Mouse (Mus musculus) right cerebral cortex, postnatal 14 days (tissue): ENCODE results near the gene Exoc7.
A peak's percentile ranks its signal among the peaks of the same experiment; 100 is the strongest.
"Not testable (repeated sequence)": the region's sequence is repeated elsewhere in the genome, so short reads cannot be mapped to it uniquely, and the experiment has no call there.

Source experiments
- DNase-seq: peaks from one replicate; pipeline ENCODE4 v3.0.0; 2022

Exoc7 gene

DNA sequence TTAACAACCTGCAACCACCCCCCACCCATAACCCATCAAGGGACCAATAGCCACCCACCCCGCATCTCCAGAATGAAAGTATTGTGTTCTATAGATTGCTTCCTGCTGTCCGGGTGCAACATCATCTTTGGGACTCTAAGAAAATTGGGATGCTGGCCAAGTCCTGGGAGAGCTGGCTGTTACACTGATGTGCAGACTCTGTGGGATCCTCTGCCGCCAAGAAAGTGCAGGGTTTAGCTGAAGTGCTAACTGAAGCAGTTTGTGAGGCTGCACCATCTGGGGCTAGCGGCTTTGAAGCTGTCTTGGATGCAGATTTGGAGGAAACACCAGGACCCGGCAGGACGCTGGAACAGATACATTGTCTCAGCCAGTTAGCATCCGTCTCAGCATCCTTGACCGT is 4.1 kb upstream of the Exoc7 start:
- peak; percentile 41 for DNase-seq

DNA sequence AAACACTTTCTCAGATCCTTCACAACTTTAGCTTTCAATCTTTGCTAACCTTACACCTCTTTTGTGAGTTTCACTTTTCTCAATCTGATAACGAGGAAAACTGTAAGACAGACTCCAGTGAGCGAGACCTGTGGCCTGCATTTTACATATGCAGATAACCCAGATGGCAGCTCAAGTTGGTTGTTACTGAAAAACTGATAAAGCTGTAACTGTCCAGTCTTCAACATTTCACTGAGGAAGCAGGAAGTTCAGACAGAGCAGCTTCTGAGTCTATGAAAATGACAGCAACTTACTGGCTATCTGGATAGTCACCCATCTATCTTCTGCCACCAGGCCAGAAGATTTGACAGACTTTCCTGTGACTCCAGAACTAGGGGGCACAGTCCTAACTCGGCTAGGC is 2.6 kb upstream of the Exoc7 start:
- no peak for DNase-seq

DNA sequence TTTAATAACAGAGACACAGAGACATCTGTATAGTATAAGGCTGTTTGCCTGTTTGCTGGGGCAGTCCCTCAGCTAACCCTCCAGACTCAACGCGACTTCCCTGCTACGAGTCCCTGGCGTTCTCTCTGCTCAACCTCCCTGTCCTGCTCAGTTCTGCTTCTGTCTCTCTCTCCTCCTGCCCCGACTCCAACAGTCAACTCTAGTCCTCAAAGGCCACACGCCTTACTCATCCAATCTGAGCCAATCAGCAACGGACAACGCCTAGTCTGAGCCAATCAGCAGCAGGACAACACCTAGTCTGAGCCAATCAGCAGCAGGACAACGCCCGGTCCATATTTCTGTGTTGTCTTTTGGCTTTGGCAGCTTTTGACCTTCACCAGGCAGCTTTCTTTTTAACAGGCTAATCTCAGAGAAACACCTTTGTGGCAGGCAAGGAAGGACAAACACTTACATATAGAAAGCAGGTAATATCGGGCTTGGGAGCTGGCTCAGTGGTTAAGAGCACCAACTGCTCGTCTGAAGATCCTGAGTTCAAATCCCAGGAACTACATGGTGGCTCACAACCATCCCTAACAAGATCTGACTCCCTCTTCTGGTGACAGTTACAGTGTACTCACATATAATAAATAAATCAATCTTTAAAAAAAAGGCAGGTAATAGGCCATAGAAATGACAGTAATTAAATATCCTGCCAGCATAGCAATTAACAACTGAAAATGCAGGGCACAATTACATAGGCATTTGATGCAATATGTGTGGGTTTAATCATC is 914 bp upstream of the Exoc7 start:
- DNase-seq: no peak

DNA sequence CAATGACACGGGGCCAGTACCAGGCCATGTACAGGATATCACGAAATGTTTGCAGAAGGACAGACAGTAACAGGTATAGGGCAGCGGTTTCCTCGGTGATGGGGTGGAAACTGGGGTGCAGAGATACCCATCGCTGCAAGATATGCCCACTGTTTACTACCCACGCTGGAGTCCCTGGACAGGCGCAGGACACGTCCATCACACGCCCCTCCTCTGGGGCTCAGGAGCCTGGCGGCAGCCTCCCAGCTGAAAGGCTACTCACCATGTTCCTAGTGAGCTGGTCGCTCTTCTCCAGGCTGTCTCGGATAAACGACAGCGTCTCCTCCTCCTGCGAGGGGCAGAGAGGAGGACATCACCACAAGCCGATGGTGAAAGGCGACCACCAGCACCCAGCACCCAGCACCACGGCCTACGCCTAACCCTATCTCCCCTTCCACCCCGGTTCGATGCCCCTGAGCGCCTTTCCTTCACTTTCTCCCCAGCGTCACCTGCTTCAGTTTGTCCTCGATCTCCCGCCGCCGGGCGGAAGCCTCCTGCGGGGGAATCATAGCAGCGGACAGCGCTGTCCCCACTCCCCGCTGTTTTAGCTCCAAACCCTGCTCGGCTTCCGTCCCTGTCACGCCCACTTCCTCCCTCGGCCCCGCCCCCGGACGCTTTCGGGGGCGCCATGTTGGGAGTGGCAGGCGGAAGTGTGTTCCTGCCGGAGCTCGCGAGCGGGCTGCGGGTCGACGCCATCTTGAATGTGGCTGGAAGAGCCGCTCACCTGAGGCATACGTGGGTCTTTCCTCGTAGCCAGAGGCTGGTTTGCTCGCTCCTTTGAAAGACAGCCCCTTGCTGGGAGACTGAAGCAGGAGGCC is 679 bp downstream of the Exoc7 start:
- peak; percentile 93 for DNase-seq

DNA sequence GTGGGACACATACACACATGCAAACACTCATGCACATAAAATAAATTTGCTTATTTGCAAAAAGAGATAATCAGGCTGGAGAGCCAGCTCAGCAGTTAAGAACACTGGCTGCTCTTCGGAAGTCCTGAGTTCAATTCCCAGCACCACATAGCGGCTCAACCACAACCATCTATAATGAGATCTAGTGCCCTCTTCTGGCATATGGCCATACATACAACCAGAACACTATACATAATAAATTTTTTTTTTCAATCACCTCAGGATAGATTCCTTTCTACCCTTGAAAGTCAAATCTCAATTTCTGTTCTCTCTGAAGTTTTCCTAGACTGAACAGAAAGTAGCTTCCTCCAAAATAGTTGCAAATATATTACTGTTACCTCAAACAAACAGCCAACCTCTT is 1.6 kb downstream of the Exoc7 start:
- DNase-seq: no peak

DNA sequence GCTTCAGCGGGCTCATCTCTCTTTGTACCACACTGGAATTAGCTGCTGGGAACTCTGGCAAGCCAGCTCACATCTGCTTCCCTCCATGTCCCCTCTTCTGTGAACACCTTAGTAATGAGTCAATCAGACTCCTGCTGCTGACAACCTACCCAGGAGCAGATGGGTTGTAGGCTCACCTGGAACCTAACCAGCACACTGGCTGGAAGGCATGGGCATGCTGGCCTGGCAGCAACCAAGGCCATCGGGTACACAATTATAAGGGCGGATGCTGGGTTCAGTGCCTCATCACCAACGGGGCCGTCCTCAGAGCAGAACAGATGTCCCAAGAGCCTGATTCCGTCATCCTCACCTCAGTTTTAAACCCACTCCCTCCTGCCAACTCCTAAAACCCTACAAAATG is 8.4 kb downstream of the Exoc7 start:
- DNase-seq: no peak

DNA sequence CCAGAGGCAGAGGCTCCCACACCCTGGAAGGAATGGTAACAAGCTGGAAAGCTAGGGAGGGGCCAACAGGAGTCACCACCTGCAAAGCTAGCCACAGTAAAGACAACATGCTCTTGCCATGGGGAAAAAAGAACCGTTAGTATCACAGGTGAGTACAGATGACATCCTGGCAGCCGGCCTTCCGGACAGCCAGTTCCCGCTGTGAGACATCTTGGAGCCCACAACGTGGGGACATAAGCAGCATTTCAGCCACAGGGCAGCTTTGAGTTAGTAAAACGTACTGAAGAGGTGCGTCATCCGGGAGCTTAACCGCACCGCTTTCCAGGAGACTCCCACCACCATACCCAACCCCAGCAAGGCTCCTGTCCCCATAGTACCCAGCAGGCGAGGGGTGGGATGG is 8.8 kb downstream of the Exoc7 start:
- no peak for DNase-seq

DNA sequence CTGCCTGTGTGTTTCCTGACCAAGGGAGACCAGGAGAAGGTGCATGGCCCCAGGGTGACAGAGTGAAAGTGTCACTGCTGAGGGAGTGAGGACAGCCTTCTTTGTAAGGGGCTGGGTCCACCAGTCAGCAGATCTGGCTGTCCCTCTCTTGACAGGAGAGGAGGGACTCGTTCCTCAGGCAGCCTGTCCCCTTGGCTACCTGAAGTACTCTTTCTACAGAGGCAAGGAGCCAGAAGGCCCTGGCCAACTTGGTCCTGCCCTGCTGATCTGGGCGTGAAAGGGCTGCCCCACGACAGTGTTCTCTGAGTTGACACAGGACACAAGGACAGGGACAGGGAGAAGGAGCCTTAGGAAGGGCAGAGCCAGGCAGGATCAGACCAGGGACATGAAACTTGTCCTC is 10.0 kb downstream of the Exoc7 start:
- no peak for DNase-seq

DNA sequence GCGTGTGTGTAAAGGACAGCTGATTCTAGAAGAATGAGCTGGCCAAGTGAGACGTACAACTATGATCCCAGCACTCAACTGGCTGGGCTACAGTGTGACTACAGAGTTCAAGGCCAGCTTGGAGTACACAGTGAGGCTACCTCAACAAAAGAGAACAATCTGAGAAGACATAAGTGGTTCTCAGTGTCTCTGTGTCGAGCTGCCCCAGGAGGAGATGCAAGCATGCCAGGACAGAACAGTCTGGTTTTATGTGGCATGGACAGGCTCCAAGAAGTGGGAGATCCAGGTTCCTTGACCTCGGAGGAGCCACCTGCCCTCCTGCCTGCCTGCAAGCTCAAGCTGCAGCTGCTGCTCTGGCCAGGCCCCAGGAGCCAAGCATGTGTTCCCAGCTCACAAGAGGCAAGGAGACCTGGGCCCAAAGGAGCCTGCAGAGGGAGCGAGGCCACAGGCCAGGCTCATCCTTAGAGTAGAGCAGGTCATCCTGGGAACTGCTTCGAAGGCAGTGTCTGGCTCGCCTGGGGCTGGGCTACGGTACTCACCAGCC is 10.8 kb downstream of the Exoc7 start:
- DNase-seq: no peak

DNA sequence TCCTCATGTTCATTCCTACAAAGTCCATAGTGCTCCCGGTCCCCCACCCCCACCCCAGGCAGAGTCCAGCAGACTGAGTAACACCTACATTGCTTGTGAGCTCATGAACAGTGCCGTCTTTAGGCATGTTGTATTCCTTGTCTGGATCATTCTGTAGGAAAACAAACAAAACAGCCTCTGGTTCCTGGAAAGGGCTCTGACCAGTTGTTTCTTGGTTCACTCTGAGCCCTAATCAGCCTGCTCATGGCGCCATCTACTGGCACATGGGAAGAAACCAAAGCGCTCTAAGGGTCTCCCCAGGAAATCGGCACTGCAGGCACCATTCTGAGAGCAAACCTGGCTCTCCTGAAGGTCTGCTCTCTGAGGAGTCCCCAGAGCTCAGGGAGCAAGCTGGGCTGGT is 12.7 kb downstream of the Exoc7 start:
- DNase-seq: peak; percentile 53

DNA sequence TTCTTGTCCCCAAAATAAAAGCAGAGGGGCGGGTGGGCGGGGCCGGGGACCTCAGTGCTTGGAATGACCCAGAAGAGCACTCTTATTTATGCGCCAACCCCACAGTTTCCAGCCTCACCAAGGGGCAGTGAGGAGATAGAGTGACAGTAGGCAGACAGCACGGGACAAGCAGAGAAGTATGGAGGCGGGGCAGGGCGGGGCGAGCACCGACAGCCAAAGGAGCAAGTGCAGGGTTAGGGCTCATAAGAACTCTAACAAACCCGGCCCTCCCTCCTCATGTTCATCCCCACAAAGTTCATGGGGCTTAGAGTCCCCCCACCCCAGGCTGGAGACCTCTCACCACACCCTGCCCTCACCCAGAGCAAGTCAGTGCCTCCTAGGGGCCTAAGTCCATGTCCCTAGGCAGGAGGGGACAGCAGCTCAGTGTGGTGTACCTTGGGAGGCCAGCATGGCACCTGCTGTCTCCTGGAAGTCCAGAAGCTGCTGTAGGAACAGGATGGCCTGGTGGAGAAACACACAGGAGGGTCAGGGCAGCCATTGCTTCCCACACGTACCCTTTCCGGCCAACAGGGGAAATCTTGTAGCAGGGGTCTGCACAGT is 13.4 kb downstream of the Exoc7 start:
- no peak for DNase-seq

DNA sequence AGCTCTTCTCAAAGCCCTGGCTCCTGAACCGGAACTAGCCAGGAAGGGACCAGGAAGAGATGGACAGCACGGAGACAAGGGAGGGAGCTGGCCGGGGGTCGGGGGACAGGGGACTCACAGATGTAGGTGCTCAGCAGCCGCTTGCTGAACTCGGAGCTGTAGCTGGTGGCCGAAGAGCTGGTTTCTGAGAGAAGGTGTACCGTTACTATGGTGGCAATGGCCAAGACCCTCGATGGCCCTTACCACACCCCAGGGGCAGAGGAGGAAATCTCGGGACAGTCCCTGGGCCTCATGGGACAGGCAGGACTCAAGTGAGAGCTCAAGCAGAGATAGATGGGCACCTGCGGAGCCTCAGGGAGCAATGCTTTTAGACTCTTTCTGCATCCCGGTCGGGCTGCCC is 14.6 kb downstream of the Exoc7 start:
- DNase-seq: no peak

DNA sequence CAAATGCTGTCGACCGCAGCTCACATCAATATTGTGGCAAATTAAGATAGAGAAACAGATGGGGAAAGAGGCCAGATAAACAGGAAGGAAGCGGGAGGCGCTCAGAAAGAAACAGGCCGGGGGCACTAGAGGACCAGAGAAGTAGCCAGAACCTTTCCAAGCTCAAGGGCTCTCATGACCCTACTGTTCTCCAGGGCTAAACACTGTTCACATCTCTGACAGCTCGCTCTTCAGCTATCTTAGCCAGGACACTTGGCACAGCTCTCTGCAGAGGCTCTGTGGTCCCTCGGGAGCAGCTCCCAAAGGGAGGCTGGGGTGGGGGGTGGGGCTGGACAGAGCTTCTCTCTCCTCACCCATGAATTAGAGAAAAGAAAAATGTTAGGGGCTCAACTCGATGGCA is 16.5 kb downstream of the Exoc7 start:
- no peak for DNase-seq

DNA sequence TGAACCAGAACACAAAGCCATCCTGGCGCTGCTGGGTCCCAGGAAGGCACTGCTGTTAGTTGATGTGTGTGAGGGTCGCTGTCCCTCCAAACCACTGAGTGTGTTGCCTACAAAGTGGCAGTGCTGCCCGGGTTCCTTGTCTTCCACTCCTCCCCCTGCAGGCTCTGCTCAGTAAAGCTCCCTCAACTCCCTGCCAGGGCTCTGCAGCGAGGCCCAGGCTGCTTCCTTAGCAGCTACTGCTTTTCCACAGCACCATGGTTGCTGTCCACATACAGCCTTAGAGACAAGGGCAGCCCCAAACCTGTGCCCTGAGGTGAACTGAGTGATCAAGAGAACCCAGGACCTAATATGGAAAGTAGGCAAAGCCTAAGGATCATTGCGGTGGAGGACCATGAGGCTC is 19.7 kb downstream of the Exoc7 start:
- DNase-seq: no peak

DNA sequence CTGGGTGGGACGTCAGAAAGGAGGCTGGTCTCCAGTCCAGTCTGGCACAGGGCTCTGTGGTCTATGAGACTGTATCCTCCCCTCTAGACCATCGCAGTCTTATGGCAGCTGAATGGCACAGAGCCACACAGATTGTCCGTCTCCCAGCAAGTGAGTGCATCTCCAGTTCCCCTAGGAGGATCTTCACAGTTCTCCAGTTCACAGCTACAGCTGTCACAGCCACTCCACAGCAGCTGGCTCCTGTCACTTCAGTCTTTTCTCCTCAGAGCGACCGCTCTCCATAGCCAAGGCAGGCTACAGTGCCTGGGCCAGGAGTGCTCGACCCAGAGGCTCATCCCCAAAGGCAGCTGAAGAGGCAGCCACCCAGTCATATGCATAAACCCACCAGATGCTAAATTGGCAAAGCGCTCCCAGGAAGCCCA is 21.3 kb downstream of the Exoc7 start:
- no peak for DNase-seq

DNA sequence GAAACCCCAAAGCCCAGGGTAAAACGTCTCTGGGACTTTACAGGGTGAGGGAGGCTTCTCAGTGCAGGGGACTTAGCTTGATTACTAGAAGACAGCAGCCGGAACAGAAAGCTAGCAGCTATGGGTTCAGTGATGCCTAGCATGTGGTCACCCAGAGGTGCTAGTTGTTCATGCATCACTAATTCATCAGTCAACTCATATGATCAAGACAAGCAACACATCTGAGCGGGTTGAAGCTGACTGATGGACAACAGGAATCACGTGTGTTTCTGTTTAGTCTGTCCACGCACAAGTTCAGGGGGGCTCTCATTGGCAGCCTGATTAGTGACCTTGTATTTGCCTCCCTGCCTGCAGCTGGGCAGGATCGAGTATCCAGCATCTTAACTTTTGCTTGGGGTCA is 23.1 kb downstream of the Exoc7 start:
- no peak for DNase-seq

DNA sequence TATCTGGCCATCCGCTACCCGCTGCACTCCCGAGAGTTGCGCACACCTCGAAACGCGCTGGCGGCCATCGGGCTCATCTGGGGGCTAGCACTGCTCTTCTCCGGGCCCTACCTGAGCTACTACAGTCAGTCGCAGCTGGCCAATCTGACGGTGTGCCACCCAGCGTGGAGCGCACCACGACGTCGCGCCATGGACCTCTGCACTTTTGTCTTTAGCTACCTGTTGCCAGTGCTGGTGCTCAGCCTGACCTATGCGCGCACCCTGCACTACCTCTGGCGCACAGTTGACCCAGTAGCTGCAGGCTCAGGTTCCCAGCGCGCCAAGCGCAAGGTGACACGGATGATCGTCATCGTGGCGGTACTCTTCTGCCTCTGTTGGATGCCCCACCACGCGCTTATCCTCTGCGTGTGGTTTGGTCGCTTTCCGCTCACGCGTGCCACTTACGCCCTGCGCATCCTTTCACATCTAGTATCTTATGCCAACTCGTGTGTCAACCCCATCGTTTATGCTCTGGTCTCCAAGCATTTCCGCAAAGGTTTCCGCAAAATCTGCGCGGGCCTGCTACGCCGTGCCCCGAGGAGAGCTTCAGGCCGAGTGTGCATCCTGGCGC is 24.0 kb downstream of the Exoc7 start:
- DNase-seq: no peak

DNA sequence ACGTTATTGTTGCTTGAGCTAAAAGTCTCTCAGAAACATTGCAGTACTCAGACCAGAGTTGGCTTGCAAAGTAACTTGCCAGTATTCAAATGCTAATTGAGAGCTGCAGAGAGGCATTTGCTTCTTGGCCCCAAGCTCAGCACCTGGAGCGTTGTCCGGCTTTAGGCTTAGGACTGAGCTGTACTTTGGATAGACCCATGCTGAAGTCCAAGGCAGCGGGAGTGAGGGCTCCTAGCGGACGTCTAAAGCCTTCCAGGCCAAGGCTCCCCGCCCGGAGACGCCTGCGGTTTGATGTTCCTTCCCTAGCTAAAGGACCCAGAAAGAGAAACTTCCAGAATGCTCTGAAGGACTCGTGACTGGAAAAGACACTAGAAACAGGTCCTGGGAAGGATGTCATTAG is 24.9 kb downstream of the Exoc7 start:
- no peak for DNase-seq

DNA sequence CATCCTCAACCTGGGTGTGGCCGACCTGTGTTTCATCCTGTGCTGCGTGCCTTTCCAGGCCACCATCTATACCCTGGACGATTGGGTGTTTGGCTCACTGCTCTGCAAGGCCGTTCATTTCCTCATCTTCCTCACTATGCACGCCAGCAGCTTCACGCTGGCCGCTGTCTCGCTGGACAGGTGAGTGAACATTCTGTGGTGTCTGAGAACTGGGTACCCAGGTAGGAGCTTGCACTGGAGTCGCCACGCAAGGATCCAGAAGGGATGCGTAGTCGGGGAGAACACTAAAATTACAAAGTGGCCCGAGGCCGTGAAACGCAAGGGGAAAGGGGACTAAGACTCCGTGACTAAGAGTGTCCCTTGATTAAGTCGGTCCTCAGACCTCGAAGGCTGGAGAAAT is 25.4 kb downstream of the Exoc7 start:
- no peak for DNase-seq

DNA sequence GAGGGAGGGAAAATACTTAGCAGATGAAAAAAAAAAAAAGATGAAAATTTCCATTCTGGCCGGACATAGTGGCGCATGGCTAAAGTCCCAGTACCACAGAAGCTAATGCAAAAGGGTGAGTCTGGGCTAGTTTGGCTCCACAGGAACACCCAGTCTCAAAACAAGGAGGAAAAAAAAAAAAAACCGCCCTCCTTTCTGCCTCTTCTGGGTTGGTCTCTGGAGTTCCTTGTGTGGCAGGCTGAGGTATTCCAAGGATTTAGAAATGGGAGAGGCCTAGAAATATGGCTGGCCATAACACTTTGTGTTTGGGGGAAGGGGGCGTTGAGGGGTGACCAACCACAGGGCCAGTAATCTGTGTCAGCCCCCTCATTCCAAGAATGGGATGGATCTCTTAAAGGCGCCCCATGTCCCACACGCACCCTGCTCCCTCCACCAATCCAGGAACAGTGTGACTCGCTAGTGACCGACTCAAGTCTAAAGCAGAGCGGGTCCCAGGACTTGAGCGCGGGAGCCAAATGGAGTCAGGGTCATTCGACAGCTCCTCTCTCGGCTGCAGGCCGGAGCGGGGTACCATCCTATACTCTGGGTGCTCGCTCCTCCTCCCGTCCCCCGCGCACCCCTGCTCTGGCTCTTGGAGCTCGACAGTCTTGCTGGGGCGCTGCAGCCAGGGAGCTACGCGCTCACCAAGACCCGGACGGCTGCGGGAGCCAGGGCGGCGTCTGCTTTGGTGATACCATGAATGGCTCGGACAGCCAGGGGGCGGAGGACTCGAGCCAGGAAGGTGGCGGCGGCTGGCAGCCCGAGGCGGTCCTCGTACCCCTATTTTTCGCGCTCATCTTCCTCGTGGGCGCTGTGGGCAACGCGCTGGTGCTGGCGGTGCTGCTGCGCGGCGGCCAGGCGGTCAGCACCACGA is 26.0 kb downstream of the Exoc7 start, which contains the start of gene Galr2:
Gene Galr2 (plus strand): TSS at position 189 of the 913 bp plus-strand sequence.
- no peak for DNase-seq

DNA sequence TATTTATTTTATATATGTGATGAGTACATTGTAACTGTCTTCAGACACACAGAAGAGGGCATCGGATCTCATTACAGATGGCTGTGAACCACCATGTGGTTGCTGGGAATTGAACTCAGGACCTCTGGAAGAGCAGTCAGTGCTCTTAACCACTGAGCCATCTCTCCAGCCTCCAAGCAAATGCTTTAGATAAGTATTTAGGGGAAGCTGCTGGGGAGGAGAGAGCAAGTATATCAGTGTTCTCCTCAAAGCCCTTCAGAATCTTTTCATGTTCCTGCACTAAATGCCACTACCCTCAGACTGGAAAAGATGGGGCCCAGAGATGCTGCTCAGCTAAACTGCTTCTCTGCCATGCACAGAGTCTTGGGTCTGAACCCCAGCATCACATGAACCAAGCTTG is 29.8 kb downstream of the Exoc7 start:
- DNase-seq: not testable (repeated sequence)

DNA sequence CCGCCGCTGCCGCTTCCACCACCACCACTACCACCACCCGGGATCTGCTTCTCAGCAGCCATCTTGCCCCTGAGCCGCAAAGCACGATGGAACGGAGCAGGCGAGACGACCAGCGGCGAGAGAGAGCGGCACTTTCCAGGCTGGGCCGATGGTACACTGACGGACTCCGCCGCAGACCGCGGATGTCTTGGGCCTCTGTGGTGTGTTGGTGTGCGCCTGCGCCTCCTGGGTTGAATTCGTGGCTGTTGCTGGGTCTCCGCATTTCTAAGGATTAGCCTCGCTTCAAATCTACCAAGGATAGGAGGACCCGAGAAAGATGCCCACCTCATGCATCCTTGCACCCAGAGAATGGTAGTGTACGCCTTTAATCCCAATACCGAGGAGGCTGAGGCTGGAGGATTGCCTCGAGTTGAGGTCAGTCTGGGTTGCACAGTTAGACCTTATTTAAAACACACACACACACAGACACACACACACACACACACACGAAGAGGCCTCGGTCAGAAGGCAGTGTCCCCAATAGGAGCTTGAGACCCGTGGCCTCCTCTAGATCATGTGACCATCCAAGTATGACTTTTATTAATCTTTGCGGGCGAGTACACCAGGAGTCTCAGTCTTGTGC is 32.9 kb downstream of the Exoc7 start, which contains the start of gene Srp68:
Gene Srp68 (minus strand): TSS at position 173 of the 622 bp plus-strand sequence.
- peak; percentile 91 for DNase-seq
